Mouse (Mus musculus): ENCODE results near the gene Ttc26. TPM values are rescaled to one million over a fixed set of nuclear protein-coding genes. Genes with fewer than 3 reads are reported as not detected.
A peak's percentile ranks its signal among the peaks of the same experiment; 100 is the strongest.
"Not testable (repeated sequence)": the region's sequence is repeated elsewhere in the genome, so short reads cannot be mapped to it uniquely, and the experiment has no call there.

Ttc26 gene
- total RNA-seq, 1 experiment from 2014 or later = 12.8 TPM

GRCm38 (mm10) chr6:38353811-38354722 is 27.2 kb upstream of the Ttc26 start, which contains the start of gene Zc3hav1:
Gene Zc3hav1, minus strand, starts transcription at chr6:38354603.
- ATAC-seq (replicated peaks in 1 of 2; ENCODE audit: insufficient read depth in 1 of 2, low FRiP score in 2 of 2, low TSS enrichment in 1 of 2, low read depth in 1 of 2, poor library complexity in 2 of 2, severe bottlenecking in 2 of 2) = peak; percentile 79 to 82

- ATAC-seq (replicated peaks in 1 of 2; ENCODE audit: insufficient read depth in 1 of 2, low FRiP score in 2 of 2, low TSS enrichment in 1 of 2, low read depth in 1 of 2, poor library complexity in 2 of 2, severe bottlenecking in 2 of 2) = no peak; a peak in 1 of 4 replicates
These were observed 26.4 kb upstream of the Ttc26 start for GRCm38 (mm10) chr6:38354723-38355353.

GRCm38 (mm10) chr6:38355354-38355823 is 25.9 kb upstream of the Ttc26 start:
- no peak for ATAC-seq (replicated peaks in 1 of 2; ENCODE audit: insufficient read depth in 1 of 2, low FRiP score in 2 of 2, low TSS enrichment in 1 of 2, low read depth in 1 of 2, poor library complexity in 2 of 2, severe bottlenecking in 2 of 2)

- ATAC-seq (replicated peaks in 1 of 2; ENCODE audit: insufficient read depth in 1 of 2, low FRiP score in 2 of 2, low TSS enrichment in 1 of 2, low read depth in 1 of 2, poor library complexity in 2 of 2, severe bottlenecking in 2 of 2) = no peak
These were observed 25.4 kb upstream of the Ttc26 start for GRCm38 (mm10) chr6:38355862-38356261.

DNA sequence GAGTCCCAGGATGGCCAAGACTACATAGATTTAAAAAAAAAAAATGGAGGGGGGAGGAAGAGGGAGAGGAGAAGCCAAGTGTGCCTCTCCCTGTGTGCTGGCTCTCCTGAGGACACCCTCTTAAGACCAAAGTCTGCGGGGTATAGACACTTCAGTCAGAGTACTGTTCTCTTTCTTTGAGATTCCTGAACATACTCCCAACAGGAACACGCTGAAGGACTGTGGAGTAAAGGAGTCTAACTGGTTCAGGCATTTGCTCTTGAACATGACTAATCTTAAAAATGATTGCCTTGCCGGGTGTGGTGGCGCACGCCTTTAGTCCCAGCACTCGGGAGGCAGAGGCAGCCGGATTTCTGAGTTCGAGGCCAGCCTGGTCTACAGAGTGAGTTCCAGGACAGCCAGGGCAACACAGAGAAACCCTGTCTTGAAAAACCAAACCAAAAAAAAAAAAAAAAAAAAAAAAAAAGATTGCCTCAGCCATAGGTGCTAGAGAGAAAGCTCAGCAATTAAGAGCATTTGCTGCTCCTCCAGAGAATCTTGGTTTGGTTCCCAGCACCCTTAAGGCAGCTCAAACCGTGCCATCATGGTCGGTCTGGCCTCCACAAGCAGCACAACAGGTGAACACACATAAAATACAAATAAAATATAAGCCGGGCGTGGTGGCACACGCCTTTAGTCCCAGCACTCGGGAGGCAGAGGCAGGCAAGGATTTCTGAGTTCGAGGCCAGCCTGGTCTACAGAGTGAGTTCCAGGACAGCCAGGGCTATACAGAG is 24.4 kb upstream of the Ttc26 start:
- ATAC-seq (replicated peaks in 1 of 2; ENCODE audit: insufficient read depth in 1 of 2, low FRiP score in 2 of 2, low TSS enrichment in 1 of 2, low read depth in 1 of 2, poor library complexity in 2 of 2, severe bottlenecking in 2 of 2) = not testable (repeated sequence)

- no peak for ATAC-seq (replicated peaks in 1 of 2; ENCODE audit: insufficient read depth in 1 of 2, low FRiP score in 2 of 2, low TSS enrichment in 1 of 2, low read depth in 1 of 2, poor library complexity in 2 of 2, severe bottlenecking in 2 of 2)
These were observed 23.5 kb upstream of the Ttc26 start for GRCm38 (mm10) chr6:38357603-38358252.

DNA sequence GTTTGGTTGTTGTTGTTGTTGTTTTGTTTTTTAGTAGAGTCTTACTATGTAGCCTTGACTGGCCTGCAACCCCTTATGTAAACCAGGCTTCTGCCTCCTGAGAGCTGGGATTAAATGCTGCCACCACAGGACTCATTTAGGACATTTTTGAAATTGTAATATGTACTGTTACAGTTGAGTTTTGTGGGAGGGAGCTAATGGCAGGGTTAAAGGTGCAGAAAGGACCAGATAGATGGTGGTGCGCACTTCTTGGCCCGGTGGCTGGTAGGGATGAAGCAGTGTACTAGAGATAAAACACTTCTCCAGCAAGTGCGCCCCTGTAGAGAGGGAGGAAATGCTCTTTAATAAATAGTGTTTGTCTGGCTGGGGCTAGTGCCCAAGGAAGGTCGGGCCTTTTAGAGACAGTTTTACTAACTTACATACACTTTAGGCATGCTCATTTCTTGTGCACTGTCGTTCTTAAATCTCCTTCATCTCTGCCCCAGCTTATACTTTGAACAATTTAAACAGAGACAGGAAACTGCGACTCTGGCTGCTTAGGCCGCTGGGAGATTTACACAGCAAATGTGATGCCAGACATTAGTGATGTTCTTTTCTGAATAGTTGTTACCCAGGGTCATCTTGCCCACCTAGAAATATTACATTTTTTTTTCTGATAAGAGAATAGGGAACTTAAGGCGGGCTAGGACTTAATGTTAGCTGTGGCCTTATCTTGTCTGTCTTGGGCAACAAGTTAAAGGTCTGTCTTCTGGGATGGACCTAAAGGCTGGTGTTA is 22.8 kb upstream of the Ttc26 start:
- ATAC-seq (replicated peaks in 1 of 2; ENCODE audit: insufficient read depth in 1 of 2, low FRiP score in 2 of 2, low TSS enrichment in 1 of 2, low read depth in 1 of 2, poor library complexity in 2 of 2, severe bottlenecking in 2 of 2) = no peak

DNA sequence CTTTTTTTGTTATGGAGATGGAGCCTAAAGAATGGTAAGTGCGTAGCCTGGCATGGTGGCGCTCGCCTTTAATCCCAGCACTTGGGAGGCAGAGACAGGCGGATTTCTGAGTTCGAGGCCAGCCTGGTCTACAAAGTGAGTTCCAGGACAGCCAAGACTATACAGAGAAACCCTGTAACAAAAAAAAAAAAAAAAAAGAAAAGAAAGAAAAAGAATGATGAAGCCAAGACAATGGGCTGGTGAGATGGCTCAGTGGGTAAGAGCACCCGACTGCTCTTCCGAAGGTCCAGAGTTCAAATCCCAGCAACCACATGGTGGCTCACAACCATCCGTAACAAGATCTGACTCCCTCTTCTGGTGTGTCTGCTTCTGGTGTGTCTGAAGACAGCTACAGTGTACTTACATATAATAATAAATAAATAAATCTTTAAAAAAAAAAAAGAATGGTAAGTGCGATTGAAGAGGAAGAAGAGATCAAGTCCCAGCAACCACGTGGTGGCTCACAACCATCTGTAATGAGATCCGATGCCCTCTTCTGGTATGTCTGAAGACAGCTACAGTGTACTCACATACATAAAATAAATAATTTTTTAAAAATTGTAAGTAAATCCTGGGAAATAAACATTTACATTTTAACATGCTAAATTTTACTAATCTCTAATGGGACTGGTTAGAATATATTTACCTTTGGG is 22.1 kb upstream of the Ttc26 start:
- ATAC-seq (replicated peaks in 1 of 2; ENCODE audit: insufficient read depth in 1 of 2, low FRiP score in 2 of 2, low TSS enrichment in 1 of 2, low read depth in 1 of 2, poor library complexity in 2 of 2, severe bottlenecking in 2 of 2) = not testable (repeated sequence)

DNA sequence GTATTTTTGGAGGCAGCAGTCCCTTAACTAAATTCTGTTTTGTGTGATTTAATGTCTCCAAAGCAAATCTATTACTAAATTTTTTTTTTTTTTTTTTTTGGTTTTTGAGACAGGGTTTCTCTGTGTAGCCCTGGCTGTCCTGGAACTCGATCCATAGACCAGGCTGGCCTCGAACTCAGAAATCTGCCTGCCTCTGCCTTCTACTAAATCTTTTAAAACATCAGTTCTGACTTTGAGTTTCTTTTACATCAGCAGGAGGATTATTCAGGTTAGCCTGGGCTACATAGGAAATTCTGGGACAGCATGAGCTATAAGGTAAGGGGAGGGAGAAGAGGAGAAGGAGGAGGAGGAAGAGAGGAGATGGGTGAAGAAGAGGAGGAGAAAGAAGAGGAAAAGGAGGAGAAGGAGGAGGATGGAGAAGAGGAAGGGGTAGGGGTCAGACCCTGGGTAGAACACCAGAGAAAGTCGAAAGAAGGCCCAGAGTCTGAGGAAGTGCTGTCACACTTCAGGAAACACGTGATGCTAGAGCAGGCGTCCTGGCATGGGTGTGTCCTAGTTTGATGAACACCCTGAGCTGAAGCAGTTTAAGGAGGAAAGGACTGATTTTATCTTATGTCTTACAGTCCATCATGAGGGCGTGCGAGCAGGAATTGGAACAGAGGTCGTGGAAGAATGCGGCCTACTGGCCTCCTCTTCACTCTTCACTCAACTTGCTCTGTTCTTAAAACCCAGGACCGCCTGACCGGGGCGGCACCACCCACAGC is 21.4 kb upstream of the Ttc26 start:
- ATAC-seq (replicated peaks in 1 of 2; ENCODE audit: insufficient read depth in 1 of 2, low FRiP score in 2 of 2, low TSS enrichment in 1 of 2, low read depth in 1 of 2, poor library complexity in 2 of 2, severe bottlenecking in 2 of 2) = peak in 1 of 2 experiments; percentile 45; a peak in 1 of 4 replicates

GRCm38 (mm10) chr6:38361065-38361464 is 20.2 kb upstream of the Ttc26 start:
- ATAC-seq (replicated peaks in 1 of 2; ENCODE audit: insufficient read depth in 1 of 2, low FRiP score in 2 of 2, low TSS enrichment in 1 of 2, low read depth in 1 of 2, poor library complexity in 2 of 2, severe bottlenecking in 2 of 2) = no peak

DNA sequence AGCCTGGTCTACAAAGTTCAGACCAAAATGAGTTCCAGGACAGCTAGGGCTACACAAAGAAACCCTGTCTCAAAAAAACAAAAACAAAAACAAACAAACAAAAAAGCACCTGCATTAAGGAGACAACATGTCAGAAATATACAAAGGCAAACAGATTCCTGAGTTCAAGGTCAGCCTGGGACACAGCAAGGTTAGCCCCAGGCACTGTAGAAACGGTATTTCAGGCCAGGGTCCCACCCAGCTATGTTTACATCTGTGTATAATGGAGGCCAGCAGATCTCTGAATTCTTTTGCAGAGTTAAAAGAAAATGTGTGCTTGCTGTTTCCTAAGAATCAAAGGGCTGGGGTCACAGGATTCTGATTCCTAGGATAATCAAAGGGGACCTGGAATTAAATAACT is 19.3 kb upstream of the Ttc26 start:
- no peak for ATAC-seq (replicated peaks in 1 of 2; ENCODE audit: insufficient read depth in 1 of 2, low FRiP score in 2 of 2, low TSS enrichment in 1 of 2, low read depth in 1 of 2, poor library complexity in 2 of 2, severe bottlenecking in 2 of 2)

DNA sequence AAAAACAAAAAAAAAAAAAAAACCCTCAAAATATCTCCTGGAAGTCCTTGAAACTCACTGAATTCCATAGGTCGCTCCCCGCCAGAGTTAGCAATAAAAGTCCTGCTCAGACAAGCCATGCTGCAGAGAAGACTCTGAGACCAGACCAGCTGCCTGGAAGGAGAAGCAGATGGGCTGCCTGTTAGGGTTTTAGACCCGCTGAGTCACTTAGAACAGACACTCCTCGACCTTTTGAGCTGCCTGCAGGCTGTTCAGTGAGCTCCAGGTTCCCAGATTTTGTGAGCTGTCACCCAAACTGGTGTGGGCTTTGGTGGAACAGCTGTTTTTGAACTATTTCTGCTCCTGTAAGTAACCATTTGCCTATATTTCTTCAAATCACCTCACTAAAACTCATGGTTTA is 17.9 kb upstream of the Ttc26 start:
- no peak for ATAC-seq (replicated peaks in 1 of 2; ENCODE audit: insufficient read depth in 1 of 2, low FRiP score in 2 of 2, low TSS enrichment in 1 of 2, low read depth in 1 of 2, poor library complexity in 2 of 2, severe bottlenecking in 2 of 2)

GRCm38 (mm10) chr6:38364121-38364520 is 17.1 kb upstream of the Ttc26 start:
- ATAC-seq (replicated peaks in 1 of 2; ENCODE audit: insufficient read depth in 1 of 2, low FRiP score in 2 of 2, low TSS enrichment in 1 of 2, low read depth in 1 of 2, poor library complexity in 2 of 2, severe bottlenecking in 2 of 2) = no peak

DNA sequence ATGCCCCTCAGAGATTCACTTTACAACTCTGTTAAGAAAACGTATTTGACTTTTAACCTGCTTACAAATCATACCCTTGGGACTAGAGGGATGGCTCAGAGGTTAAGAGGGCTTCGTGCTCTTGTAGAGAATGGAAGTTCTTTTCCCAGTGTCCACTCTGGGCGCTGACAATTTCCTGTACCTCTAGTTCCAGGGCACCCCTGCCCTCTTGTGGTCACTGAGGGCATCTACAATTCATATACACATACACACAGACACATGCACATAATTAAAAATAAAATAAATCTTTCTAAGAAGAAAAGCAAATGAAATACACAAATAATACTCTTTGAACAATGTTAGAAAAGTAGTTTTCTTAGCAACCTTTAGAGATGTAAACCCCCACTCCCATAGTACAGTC is 11.3 kb upstream of the Ttc26 start:
- no peak for ATAC-seq (replicated peaks in 1 of 2; ENCODE audit: insufficient read depth in 1 of 2, low FRiP score in 2 of 2, low TSS enrichment in 1 of 2, low read depth in 1 of 2, poor library complexity in 2 of 2, severe bottlenecking in 2 of 2)

GRCm38 (mm10) chr6:38374271-38374670 is 7.0 kb upstream of the Ttc26 start:
- ATAC-seq (replicated peaks in 1 of 2; ENCODE audit: insufficient read depth in 1 of 2, low FRiP score in 2 of 2, low TSS enrichment in 1 of 2, low read depth in 1 of 2, poor library complexity in 2 of 2, severe bottlenecking in 2 of 2) = no peak
